Mouse (Mus musculus): Measurements from ENCODE around the gene Gpatch8.

Gene Gpatch8

DNA sequence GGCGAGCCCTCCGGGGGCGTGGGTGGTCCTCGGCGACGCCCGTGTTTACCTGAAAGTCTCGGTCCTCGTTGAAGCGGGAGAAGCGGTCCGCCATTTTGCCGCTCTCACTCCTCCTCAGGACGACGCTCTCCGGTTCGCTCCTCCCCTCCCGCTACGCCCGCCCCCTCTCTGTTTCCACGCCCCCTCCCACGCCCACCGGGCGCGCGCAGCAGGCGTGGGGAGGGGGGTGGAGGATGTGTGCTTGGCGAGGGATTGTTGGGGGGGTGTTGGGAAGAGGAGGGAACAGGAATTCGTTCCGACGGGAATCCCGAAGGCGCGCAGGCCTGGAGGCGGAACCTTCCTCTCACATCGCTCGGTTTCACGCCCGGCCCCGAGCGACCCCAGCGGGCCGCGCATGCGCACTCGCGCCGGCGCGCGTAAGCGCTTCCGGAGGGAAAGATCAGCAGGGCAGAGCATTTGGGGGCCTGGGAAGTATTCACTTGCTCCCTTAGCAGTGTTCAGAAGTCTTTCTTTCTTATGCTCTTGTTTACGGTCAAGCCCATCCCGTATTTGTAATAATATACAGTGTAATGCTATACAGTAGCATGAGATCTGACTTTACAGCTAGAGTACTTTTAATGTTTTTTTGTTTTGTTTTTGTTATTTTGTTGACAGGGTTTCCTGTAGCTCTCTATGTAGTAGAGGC, at the start of gene Gpatch8:
Gpatch8 (minus strand) TSS at position 362 of the 685 bp plus-strand sequence.
- DNase-seq = peak; percentile 96

DNA sequence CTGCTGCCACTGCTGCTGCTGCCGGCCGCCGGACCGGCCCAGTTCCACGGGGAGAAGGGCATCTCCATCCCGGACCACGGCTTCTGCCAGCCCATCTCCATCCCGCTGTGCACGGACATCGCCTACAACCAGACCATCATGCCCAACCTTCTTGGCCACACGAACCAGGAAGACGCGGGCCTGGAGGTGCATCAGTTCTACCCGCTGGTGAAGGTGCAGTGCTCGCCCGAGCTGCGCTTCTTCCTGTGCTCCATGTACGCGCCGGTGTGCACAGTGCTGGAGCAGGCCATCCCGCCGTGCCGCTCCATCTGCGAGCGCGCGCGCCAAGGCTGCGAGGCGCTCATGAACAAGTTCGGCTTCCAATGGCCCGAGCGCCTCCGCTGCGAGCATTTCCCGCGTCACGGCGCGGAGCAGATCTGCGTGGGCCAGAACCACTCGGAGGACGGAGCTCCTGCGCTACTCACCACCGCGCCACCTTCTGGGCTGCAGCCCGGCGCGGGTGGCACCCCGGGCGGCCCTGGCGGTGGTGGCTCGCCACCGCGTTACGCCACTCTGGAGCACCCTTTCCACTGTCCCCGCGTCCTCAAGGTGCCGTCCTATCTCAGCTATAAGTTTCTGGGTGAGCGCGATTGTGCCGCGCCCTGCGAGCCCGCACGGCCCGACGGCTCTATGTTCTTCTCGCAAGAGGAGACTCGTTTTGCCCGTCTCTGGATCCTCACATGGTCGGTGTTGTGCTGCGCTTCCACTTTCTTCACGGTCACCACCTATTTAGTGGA, 48.8 kb upstream of the Gpatch8 start:
- no peak for DNase-seq

DNA sequence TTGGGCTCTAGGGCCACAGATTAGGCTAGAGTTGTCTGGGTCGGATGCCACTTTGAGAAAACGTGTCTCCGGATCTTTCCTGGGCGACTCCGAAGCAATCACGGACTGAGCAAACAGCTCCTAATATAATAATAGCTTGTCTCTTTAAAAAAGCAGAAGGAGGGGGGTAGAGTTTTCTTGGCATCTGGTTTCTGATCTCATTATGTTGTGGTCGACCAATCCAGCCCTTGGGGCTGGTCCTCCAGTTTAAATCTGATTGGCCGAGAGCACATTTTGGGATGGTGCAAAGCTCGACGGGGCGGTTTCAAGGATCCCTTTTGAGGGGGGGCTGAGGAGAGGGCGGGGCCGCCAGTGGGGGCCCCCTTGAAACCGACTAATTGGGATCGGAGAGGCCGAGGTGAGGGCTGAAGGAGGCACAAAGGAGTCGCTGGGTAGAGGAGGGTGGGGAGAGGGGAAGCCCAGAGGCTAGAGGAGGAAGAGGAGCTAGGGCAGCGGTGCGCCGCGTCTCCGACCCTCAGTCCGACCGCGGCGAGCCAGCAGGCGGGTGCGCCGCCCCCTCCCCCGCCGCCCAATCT, 47.9 kb upstream of the Gpatch8 start, which contains the start of gene Fzd2:
Fzd2 (plus strand) TSS at position 387 of the 575 bp plus-strand sequence.
- peak; percentile 46 for DNase-seq

DNA sequence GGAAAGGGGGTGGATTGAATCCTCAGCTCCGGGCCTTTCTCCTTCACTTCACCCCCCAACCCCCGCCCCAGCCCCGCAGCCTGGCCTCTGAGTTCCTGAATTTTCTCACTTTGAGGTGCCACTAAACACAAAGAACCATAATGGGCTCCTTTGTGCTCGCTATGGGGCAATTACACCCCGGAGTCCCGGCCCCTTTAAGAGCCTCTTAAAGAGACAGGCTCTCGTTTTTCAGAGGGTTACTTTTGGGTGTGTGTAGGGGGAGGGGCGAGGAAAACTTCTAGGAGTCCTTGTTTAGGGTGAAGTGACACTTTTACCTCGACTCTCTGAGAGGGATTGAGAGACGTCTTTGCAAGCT, 47.3 kb upstream of the Gpatch8 start:
- DNase-seq = no peak

DNA sequence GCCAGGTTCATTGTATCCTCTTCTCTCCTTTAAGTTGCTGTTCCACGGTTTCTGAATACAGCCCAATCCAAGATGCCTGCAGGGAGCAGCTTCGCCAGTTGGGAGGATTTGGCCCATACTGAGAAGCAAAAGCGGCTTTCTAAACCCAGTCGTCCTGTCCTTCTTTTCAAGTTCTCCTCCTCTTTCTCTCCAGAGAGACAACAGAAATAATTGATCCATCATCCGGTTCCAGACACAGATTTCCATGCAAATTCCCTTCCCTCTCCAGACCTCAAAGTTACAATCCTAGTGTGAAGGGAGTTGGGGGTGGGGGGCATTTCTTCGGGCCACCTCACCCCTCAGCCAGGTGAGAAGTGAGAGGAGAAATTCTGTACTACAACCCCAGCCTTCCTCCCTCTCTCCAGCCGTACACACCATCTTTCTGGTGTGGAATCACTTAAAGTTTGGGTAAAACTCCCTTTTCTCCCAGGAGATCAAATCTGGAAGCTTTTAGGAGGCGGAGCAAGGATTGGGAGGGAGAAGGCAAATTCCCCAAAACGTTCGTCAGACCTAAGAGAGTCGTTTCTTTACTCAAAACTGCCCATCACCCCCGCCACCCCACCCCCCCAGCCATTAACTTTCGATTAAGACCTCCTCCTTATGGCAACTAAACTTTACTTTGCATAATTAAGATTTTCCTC, 46.8 kb upstream of the Gpatch8 start:
- no peak for DNase-seq

DNA sequence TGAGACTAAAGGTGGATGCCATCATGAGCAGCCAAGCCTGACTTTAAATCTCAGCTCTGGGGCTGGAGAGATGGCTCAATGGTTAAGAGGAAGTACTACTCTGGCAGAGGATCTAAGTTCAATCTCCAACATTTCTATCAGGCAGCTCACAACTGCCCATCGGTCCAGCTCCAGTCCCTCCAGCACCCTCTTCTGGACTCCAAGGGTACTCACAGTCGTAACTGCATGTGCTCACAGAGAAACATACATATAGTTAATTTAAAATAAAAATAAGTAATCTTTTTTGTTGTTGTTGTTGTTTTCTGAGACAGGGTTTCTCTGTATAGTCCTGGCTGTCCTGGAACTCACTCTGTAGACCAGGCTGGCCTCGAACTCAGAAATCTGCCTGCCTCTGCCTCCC, 43.7 kb upstream of the Gpatch8 start:
- DNase-seq = no peak

DNA sequence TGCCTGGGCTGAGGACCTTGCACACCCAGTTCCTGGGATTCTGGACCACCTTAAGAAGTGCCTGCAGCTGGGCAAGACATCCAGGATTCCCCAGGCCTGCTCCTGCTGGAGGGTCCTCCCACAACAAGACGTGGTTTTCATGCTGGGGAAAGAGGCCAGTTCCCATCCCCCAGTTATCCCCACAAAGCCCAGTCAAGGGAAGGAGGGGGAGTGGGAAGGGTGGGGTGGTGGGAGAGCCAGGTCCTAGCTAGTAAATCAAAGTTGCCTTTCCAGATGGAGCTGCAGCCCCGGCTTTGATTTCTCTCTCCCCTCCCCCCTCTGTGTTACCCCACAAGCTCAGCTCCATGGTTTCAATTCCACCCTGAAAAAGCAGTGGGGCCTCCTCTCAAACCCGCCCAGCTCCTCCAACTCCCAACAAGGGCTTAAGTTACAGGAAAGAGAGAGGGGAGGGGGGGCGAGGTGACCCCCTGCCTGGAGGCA, 39.2 kb upstream of the Gpatch8 start:
- DNase-seq = no peak

DNA sequence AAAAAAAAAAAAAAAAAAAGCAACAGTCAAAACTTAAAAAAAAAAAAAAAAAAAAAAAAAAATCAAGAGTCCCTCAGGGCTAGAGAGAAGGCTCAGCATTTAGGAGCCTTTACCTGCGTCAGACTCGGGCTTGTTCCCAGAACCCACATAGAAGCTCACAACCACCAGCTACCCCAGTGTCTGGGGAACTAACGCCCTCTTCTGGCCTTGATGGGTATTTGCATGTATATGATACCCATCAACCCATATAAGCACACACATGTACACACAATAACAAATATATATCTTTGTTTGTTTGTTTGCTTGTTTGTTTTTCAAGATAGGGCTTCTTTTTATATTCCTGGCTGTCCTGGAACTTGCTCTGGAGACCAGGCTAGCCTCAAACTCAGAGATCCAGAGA, 31.4 kb upstream of the Gpatch8 start:
- DNase-seq = no peak

DNA sequence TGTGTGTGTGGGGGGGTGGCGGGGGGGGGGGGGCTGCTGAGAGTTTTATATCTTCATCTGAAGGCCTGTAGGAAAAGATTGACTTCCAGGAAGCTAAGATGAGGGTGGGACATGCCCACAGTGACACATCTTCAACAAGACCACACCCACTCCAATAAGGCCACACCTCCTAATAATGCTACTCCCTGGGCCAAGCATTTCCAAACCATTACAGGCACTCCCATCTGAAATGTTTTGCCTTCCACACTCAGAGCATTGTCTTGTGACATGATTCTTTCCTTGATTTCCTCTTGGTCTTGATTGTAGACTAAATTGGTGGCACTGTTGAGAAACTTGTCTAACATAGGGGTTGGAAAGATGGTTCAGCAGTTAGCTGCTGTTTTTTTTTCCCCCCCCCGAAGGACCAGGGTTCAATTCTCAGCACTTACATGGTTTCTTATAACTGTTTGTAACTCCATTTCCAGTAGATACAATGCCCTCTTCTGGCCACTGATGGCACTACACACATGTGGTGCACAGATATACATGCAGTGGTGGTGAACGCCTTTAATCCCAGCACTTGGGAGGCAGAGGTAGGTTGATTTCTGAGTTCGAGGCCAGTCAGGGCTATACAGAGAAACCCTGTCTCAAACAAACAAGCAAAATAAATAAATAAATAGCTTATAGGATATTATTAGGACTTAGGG, 30.4 kb upstream of the Gpatch8 start:
- DNase-seq = no peak

DNA sequence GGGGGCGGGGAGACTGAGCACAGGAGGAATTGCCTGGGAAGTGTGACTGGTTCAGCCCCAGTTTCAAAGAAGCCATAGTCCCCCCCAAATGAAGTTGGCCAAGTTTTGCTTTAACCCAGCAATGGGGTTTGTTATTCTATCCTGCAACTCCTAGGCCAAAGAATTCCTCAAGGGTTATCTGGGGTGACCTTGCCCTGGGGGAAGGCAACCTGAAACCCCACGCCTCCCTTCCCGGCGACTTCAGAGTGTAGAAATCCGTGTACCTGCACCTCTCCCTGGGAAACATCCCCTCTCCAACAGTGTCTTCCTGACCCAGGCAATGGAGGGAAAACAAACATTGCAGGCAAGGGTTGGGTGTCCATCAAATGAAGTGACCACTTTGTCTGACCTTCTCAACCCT, 26.5 kb upstream of the Gpatch8 start:
- DNase-seq = no peak

DNA sequence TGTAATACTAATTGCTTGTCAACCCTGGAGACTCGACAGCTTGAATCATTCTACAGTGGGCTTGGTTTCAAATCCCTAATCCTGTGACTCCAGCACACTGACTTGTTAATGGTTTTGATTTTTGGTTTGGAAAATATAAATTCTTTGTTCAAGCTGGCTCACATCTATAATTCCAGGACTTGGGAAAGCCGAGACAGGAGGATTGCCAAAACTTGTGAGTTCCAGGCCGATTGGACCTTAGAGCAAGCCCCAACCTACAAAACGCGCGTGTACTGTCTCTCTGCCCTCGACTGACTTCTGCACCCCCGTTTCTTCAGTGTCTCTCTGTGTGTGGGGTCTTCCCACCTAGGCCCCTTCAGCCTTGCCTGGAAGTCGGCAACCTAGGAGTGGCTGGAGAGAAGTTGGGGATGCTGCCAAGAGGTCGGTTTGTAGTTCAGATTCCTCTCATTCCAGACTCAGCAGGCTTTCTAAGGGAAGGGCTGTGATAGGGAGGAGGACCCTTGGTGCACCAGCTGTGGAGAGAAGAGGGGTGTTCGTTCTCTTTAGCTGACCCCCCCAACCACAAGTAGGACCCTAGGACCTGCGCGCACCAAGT, 25.9 kb upstream of the Gpatch8 start:
- no peak for DNase-seq

DNA sequence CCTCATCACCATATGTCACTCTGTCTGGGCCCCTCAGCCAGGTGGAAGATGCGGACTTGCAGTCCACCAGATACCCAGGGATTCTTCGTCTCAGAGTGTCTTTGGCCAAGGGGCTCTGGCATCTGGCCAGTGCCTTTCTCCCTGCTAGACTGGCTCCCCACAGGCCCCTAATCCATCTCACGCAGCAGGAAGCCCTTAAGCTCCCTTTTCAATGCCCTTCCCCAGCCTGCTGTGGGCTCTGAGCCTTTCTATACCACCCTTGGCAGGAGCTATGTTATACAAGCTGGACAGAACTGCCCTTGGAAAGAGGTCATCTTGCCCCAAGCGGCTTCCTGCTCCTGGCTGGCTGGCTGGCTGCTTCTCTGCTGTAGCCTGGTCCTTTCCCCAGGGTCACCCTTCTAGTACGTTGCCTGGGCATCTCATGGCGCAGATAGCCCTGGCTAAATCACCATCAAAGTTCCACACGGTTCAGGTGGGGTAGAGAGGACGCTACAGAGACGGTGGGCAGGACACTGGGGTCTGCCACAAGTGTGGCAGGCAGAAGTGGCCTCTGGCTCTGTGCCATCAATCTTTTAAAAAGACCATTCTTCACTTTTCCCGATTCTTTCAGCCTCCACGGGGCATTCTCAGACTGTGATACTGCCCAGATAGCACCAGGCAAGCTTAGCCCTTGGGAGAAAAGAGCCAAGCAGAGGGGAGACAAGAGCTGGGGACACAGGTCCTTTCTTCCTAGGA, 25.3 kb upstream of the Gpatch8 start:
- DNase-seq = peak; percentile 27

DNA sequence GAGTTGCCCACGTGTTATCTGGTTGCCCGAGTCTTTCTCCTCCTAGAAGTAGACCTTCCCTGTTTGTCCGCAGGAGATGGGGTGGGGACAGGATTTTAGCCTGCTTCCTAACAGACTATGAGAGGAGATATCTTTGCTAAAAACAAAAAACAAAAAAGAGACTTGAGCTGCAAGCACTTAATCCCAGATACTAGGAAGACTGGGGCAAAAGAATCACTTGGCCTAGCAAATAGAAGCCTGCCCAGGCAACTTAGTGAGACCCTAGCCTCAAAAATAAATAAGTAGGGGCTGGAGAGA, 23.8 kb upstream of the Gpatch8 start:
- DNase-seq = no peak

DNA sequence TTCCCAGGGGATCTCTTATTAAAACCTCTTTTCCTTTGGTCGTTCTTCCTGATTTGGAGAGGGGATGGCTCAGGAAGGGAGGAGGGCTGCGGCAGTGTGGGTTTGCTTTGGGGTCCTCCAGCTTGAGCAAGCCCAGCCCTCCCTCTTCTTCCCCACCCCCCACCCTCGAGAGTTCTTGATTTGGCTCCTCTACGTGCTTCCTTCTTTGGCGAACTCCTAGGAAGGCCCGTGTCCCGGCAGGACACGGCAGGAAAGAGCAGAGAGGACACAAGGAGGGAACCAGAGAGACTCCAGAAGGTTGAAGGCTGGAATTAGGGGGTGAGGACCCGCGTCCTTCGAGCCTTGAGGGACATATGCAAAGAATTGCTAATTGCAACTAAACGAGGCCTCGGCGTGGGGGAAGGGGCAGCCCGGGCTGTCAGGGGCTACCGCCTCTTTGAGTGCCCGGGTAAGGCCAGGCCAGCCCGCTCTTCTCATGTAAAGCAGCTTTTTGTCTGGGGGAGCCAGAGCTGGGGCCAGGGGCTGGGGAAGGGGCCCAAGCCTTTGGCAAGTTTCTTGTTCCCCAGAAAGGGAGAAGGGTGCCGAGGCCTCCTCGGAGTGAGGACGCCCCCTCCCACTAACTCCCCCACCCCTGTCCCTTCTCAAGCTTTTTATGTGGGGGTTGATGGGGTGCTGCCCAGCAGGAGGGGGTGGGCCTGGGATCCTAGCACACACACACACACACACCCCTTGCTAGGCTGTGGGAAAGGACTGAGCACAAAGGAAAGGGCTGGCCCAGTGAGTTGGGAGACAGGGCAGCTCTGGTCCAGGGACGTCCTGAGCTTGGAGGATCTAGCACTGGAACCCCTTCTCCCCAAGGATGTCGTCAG, 23.2 kb upstream of the Gpatch8 start, which contains the start of gene Gm11627:
Gm11627 (minus strand) TSS at position 297 of the 869 bp plus-strand sequence.
- DNase-seq = no peak

DNA sequence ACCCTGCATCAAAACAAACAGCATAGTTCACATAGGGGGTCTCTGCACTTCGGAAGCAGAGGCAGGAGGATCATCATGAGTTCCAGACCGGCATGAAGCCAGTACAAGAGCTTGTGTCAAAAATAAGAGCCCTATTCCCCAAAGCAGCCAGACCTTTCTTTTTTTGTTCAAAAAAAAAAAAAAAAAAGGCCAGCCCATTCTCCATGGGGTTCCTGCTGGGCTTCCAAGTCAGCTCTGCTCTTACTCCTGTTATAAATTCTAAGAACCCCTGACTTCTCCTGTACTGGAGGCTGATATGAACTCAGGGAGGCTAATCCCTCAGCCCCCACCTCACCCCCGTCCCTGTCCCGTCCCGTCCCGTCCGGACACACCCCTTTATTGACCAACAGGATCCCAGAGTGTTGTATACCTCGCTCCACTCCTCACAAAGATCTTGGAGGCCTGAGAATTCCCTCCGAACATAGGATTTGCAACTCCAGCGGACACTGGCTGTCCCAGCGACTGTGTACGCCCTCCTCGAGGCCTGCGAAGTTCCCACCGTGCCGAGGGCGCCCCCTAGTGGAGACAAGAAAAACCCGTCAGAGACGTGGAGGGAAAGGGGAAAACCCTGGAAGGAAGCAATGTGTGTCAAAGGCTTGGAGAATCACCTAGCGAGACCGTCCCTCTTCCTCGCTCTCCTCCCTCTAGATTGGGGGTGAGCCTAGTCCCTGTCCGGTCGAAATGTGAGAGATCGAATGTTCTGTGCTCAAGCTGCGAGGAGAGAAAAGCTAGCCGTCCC, 22.3 kb upstream of the Gpatch8 start:
- DNase-seq = peak; percentile 35

DNA sequence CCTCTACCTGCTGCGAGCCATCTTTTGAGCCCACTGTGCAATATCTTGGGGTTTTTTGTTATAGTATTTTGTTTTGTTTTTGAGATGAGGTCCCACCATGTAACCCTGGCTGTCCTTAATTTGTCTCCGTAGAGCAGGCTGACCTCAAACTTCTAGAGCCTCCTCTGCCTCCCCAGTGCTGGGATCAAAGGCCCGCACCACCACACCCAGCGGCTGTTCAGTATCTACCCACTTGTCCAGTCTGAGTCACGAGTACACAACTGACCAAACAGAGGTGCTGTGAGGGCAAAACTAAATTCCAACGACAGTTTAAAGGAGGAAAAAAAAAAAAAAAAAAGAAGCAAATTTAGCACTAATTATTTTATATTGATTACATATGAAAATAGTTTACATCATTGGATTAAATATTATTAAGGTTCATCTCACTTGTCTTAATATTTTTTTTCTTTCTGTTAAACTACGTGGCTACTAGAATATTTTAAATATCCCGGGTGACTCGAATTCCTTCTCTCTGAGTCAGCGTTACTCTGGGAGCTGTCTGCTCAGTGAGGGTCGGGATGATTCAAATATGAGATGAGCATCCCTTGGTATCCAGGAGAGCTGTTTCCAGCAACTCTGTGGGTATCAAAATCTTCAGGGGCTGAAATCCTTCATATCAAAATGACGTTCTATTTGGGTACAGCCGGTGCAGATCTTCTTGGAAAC, 20.0 kb upstream of the Gpatch8 start:
- no peak for DNase-seq

DNA sequence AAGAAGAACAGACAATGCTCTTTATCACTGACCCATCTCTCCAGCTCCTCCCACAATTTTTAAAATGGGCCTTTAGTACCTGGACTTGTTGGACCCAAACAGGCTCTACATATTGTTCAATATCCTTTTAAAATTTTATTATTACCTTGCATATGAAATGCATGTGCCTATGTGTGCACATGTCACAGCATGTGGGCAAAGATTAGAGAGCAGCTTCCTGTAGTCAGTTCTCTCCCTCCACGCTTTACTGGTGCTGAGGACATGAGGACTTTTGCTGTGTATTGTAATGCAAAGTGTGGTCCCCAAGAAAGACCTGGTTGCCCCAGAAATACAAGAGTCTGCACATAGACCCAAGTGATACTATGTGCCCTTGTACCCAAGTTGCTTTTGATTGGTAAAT, 18.8 kb upstream of the Gpatch8 start:
- DNase-seq = no peak

DNA sequence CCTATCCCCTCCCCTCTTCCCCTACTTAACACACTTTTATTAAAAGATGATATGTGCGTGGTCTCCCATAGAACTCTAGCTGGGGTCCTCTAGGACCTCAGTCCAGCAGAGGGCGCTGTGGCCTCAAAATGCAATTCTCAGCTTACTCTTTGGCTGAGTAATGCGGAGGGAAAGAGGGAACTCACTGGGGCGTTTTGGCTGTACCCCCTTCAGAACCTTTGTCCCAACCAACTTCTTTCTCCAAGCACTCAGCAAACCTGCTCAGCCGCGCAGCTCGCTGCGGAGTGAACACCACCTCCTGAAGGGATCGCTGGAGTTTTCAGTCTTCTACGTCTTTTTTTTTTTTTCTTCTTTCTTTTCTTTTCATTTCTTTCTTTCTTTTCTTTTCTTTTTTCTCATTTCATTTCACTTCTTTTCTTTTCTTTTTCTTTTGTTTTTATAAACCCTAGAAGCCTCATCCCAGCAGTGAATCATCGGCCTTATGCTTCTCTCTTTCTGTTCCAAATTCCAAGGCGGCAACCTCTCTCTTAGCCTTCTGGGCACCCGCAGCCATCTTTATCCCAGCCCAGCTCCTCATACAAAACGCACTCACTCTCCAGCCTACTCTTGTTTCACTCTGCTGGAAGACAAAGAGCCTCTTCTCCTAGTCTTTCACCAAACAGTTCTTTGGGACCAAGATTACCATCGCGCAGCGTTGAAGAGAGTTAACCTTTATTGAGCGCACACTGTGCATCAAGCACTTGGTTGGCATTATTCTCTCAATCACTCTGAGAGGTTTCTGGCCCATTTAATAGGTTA, 16.9 kb upstream of the Gpatch8 start:
- peak; percentile 77 for DNase-seq
